ENCODE assay signal across 27 mouse cellular contexts in the genomic region with DNA sequence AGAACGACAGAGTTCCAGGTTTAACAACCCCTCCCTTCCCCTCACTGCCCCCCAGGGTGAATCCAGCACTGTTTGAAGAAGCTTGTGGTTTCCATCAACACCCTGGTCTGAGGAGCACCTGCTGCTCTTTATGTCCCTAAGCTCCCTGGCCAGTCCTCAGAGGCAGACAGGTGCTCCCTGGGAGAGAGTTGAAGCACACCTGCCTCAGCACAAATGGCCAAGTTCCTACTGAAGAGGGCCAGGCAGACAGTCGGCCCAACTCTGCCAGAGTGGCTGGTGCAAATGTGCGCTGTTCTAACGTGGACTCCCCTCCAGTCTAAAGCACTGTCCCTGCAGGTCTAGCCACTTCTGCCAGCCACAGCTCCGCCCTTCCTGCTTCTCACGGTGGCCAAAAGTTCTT.
DNase-seq lines count a peak whose midpoint lies in the region; ATAC-seq lines count a peak whose summit lies in the region.
"Had no signal": no experiment of that assay in that cellular context is flagged by ENCODE, and none has a peak within 500 bp of the region (broad histone marks: within the 10 kb centered on the region; RNA-seq: fewer than 3 reads in every experiment).

No protein-coding gene starts in this region.

- ATAC-seq in embryonic facial prominence, embryonic 13.5 days (ENCODE audit: insufficient number of reproducible peaks, insufficient read depth, low FRiP score, low TSS enrichment, low read depth): no peak
- ATAC-seq in common myeloid progenitor, adult 5-6 weeks (replicated peaks; ENCODE audit: low read depth, poor library complexity, severe bottlenecking): 0 out of 2 replicates have a peak, but pooled peaks have one; percentile 18
- ATAC-seq: activated CD4-positive, CD25-positive, alpha-beta regulatory T cell, adult 4 months; CD4-positive, CD25-positive, alpha-beta regulatory T cell, adult 4 months; Patski had no signal

- H3K4me3 ChIP-seq in embryonic facial prominence, embryonic 13.5 days: no peak overlapping the region
- no peak overlapping the region for H3K4me3 ChIP-seq in embryonic facial prominence, embryonic 10.5 days
- H3K4me3 ChIP-seq: embryonic facial prominence, embryonic 12.5 days; embryonic facial prominence, embryonic 15.5 days; erythroblast, embryonic 14.5 days; forebrain, embryonic 10.5 days; forebrain, embryonic 12.5 days had no signal

- no peaks in the 10 kb centered on the region for H3K27me3 ChIP-seq in embryonic facial prominence, embryonic 13.5 days
- H3K27me3 ChIP-seq in embryonic facial prominence, embryonic 10.5 days (replicated peaks; ENCODE audit: low read depth, poor library complexity, severe bottlenecking): peaks cover 69% of the 10 kb centered on the region
- H3K27me3 ChIP-seq: CH12.LX; embryonic facial prominence, embryonic 15.5 days had no signal

- no peak overlapping the region for H3K9ac ChIP-seq in embryonic facial prominence, embryonic 13.5 days
- H3K9ac ChIP-seq: embryonic facial prominence, embryonic 12.5 days; embryonic facial prominence, embryonic 15.5 days; forebrain, embryonic 12.5 days had no signal

- peak overlapping the region; percentile 86; the same call in 1 of the 2 replicates for H3K27ac ChIP-seq in embryonic facial prominence, embryonic 13.5 days
- H3K27ac ChIP-seq in embryonic facial prominence, embryonic 10.5 days (replicated peaks): no peak overlapping the region
- H3K27ac ChIP-seq: forebrain, embryonic 10.5 days had no signal

- no peak overlapping the region for H3K4me2 ChIP-seq in embryonic facial prominence, embryonic 13.5 days
- H3K4me2 ChIP-seq: forebrain, embryonic 12.5 days had no signal

- H3K4me1 ChIP-seq in embryonic facial prominence, embryonic 13.5 days: peaks cover 28% of the 10 kb centered on the region
- H3K4me1 ChIP-seq in embryonic facial prominence, embryonic 10.5 days: peaks cover 22% of the 10 kb centered on the region

- WGBS in embryonic facial prominence, embryonic 13.5 days: 48% methylated on average over 6 of the region's 6 CpGs
- 58% methylated on average over 6 of the region's 6 CpGs for WGBS in embryonic facial prominence, embryonic 10.5 days

- no peak for DNase-seq in embryonic facial prominence, embryonic 10.5 days (ENCODE audit: low spot score)
- DNase-seq in lung, adult 18-20 months: peak; percentile 24 to 51
- no peak for DNase-seq in lung, postnatal 14 days
- DNase-seq in lung, postnatal 36 days: peak; percentile 34
- no peak for DNase-seq in lung, postnatal 10 days
- no peak for DNase-seq in layer of hippocampus, adult 11-12 months (ENCODE audit: low spot score)
- DNase-seq: adrenal gland, adult 8-10 months; adrenal gland, postnatal 14 days; adrenal gland, postnatal 36 days; B cell, adult 2 months; cerebellum, adult 11-12 months; cerebellum, adult 2 months; cerebellum, adult 9-10 months; cerebellum, postnatal 25 days; embryo, embryonic 11 days had no signal

- no peaks in the 10 kb centered on the region for H3K9me3 ChIP-seq in embryonic facial prominence, embryonic 13.5 days
- H3K9me3 ChIP-seq in embryonic facial prominence, embryonic 10.5 days: peaks cover 5% of the 10 kb centered on the region; the same call in 1 of the 2 replicates
- H3K9me3 ChIP-seq: embryonic facial prominence, embryonic 12.5 days; embryonic facial prominence, embryonic 15.5 days; forebrain, embryonic 10.5 days; forebrain, embryonic 12.5 days had no signal

- H3K36me3 ChIP-seq in embryonic facial prominence, embryonic 13.5 days: no peaks in the 10 kb centered on the region
- H3K36me3 ChIP-seq in embryonic facial prominence, embryonic 10.5 days (replicated peaks): no peaks in the 10 kb centered on the region
- H3K36me3 ChIP-seq: embryonic facial prominence, embryonic 12.5 days; embryonic facial prominence, embryonic 15.5 days; forebrain, embryonic 10.5 days; forebrain, embryonic 12.5 days; G1E had no signal

Comparison
In these comparisons a context has a peak if more than half of its experiments do, and no peak if none do; other contexts are left out.
1. DNase-seq: peak in lung, adult 18-20 months (2 of 2) and lung, postnatal 36 days (single experiment); none in embryonic facial prominence, embryonic 10.5 days (single experiment), lung, postnatal 14 days (single experiment), lung, postnatal 10 days (single experiment) and layer of hippocampus, adult 11-12 months (single experiment).